Mouse (Mus musculus) myocyte (in vitro differentiated cells): ENCODE measurements around the gene Commd8.
"Not testable (repeated sequence)": the region's sequence is repeated elsewhere in the genome, so short reads cannot be mapped to it uniquely, and the experiment has no call there.

ENCODE experiments used
- E2F4 ChIP-seq: IDR thresholded peaks from one replicate; pipeline ENCODE4 v1.6.1; 2011; ENCODE audit warnings: mild to moderate bottlenecking, control low read depth, moderate library complexity; ENCODE audit not compliant: insufficient read depth
- MYOG ChIP-seq, 3 experiments: IDR thresholded peaks; one replicate each; pipeline ENCODE4 v1.6.1; 2011; ENCODE audit warnings: control low read depth in 2 of 3, low read depth in 2 of 3, mild to moderate bottlenecking in 2 of 3; ENCODE audit not compliant: insufficient read length in 2 of 3, control insufficient read depth in 1 of 3, insufficient read depth in 1 of 3
- POLR2A ChIP-seq: IDR thresholded peaks from one replicate; pipeline ENCODE4 v1.6.1; 2011; ENCODE audit warnings: low read depth, mild to moderate bottlenecking, control low read depth, moderate library complexity; ENCODE audit not compliant: insufficient read length
- SRF ChIP-seq: IDR thresholded peaks from one replicate; pipeline ENCODE4 v1.6.1; 2011; ENCODE audit warnings: low read depth; ENCODE audit not compliant: control insufficient read depth, insufficient read length
- USF1 ChIP-seq: IDR thresholded peaks from one replicate; pipeline ENCODE4 v1.6.1; 2011; ENCODE audit warnings: low read depth, mild to moderate bottlenecking, control low read depth, moderate library complexity

GRCm38 (mm10) chr5:72155686-72156085, 12.3 kb downstream of the Commd8 start:
- not testable (repeated sequence) for TF ChIP-seq POLR2A; USF1; E2F4; MYOG (IDR thresholded peaks at IDR 0.05; ENCODE audit: control insufficient read depth in 1 of 3, insufficient read depth in 1 of 3, insufficient read length in 2 of 3, low read depth in 2 of 3); SRF
